Mouse (Mus musculus) embryonic facial prominence, embryonic 13.5 days (tissue): Measurements from ENCODE around the gene Phkg1. TPM values are rescaled to one million over a fixed set of nuclear protein-coding genes. Genes with fewer than 3 reads are reported as not detected.
"Not testable (repeated sequence)": the region's sequence is repeated elsewhere in the genome, so short reads cannot be mapped to it uniquely, and the experiment has no call there.

ENCODE experiments used
- ATAC-seq: fragments of 200-750 bp; cut with Nextera tagmentation; 2 replicates; pipeline ENCODE4 v1.8.0; 2017; ENCODE audit warnings: low read depth; ENCODE audit not compliant: insufficient number of reproducible peaks, insufficient read depth, low FRiP score, low TSS enrichment
- H3K27ac ChIP-seq: fragments of 300-500 bp; sonication (generic); 2 replicates; pipeline ENCODE4 v1.5.1; 2015; ENCODE audit warnings: moderate library complexity, mild to moderate bottlenecking, inconsistent platforms
- H3K27me3 ChIP-seq: fragments of 300-500 bp; sonication (generic); 2 replicates; pipeline ENCODE4 v1.6.1; 2015; ENCODE audit warnings: mild to moderate bottlenecking, inconsistent platforms
- H3K36me3 ChIP-seq: fragments of 300-500 bp; sonication (generic); 2 replicates; pipeline ENCODE4 v1.6.1; 2015; ENCODE audit warnings: mild to moderate bottlenecking, inconsistent platforms
- H3K4me1 ChIP-seq: fragments of 300-500 bp; sonication (generic); 2 replicates; pipeline ENCODE4 v1.6.1; 2015; ENCODE audit warnings: inconsistent platforms
- H3K4me2 ChIP-seq: fragments of 300-500 bp; sonication (generic); 2 replicates; pipeline ENCODE4 v1.6.1; 2015; ENCODE audit warnings: moderate library complexity, mild to moderate bottlenecking, inconsistent platforms
- H3K4me3 ChIP-seq: fragments of 300-500 bp; sonication (generic); 2 replicates; pipeline ENCODE4 v1.5.1; 2015; ENCODE audit warnings: mild to moderate bottlenecking, inconsistent platforms
- H3K9ac ChIP-seq: fragments of 300-500 bp; sonication (generic); 2 replicates; pipeline ENCODE4 v1.6.1; 2015; ENCODE audit warnings: mild to moderate bottlenecking, inconsistent platforms
- H3K9me3 ChIP-seq: fragments of 300-500 bp; sonication (generic); 2 replicates; pipeline ENCODE4 v1.6.1; 2016; ENCODE audit warnings: inconsistent platforms
- WGBS: fragments of 180-500 bp; shearing (Covaris S2); methylation state at CpG from one replicate; pipeline ENCODE4 v1.1.7; 2015; ENCODE audit warnings: mixed read lengths; 5-methylcytosine and 5-hydroxymethylcytosine counted together
- polyA plus RNA-seq: library from polyadenylated mRNA; unstranded; fragments of >200 nt; fragmentation: Nextera tagmentation; extraction: Ambion mirVana; gene quantifications from 2 replicates; pipeline ENCODE4 v1.2.1, GENCODE M21; 2015

Gene Phkg1
- polyA plus RNA-seq, 1 experiment from 2014 or later = 0.24 TPM

DNA sequence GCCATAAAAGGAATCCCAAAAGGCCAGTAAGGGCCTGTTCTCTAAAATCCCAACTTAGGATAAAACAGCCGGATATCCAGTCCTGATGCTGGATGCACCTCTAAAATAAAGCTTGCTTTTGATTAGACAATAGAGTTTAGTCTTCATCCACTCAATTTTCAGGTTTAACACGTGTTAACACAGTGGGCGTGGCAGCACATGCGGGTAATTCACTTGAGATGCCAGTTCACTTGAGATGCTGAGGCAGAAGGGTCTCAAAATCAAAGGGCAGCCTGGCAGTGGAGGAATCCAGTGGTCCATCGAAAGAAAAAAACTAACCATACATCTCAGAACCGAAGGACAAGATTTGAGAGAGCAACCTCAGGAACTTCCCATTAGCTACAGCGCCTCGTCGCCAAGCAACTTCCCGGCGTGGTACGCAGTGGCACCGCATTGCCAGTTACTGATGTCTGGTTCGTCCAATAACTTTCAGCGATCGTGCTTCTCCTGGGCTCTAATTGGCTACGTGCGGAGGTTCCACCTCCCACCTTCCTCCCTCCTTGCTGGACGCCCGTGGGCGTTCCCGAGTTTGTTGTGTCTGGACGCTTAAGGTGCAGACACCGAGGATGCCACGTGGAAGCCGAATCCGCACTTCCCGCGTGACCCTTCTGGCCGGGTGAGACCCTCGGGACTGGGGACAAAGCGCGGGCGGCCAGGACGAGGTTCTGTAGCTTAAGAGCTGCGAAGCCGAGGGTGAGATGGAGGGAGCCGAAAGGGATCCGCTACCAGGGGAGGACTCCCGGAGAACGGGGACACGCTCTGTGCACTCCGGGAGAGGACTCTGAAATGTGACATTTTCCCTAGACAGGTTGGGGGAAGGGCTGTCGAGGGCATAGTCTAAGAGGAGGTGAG lies 2.9 kb downstream of the Phkg1 start, which contains the start of gene Zbed5:
Gene Zbed5 (plus strand): TSS at position 526 of the 891 bp plus-strand sequence.
- ATAC-seq = peak; percentile 98
- H3K36me3 ChIP-seq = 0 out of 2 replicates have a peak, but pooled peaks cover 1% of the 10 kb centered on the region
- no peaks in the 10 kb centered on the region for H3K27me3 ChIP-seq
- H3K9me3 ChIP-seq = no peaks in the 10 kb centered on the region
- 2% methylated on average over 44 of the region's 44 CpGs for WGBS
- H3K4me3 ChIP-seq = peak within 1 kb of the TSS; percentile 74
- peak within 1 kb of the TSS; percentile 77 for H3K9ac ChIP-seq
- peak within 1 kb of the TSS; percentile 88 for H3K4me2 ChIP-seq
- H3K4me1 ChIP-seq = peaks cover 8% of the 10 kb centered on the region
- peak within 1 kb of the TSS; percentile 22; the same call in 1 of the 2 replicates for H3K27ac ChIP-seq

- 68% methylated on average over 6 of the region's 7 CpGs for whole genome bisulfite sequencing
- not testable (repeated sequence) for H3K9ac ChIP-seq, H3K4me2 ChIP-seq, H3K27ac ChIP-seq, H3K36me3 ChIP-seq, H3K9me3 ChIP-seq, ATAC-seq, H3K27me3 ChIP-seq, H3K4me3 ChIP-seq
- H3K4me1 ChIP-seq = peaks cover 10% of the 10 kb centered on the region
Observed at GRCm38 (mm10) chr5:129890390-129890789, 8.0 kb downstream of the Phkg1 start.

GRCm38 (mm10) chr5:129886911-129887636 lies 11.3 kb downstream of the Phkg1 start, which contains the start of gene Chchd2:
Gene Chchd2 (minus strand): TSS chr5:129887470.
- H3K27ac ChIP-seq = peak within 1 kb of the TSS; percentile 91
- peaks cover 22% of the 10 kb centered on the region for H3K36me3 ChIP-seq
- peaks cover 13% of the 10 kb centered on the region for H3K4me1 ChIP-seq
- peak within 1 kb of the TSS; percentile 83 for H3K9ac ChIP-seq
- H3K4me3 ChIP-seq = peak within 1 kb of the TSS; percentile 65
- under 1% methylated on average over 46 of the region's 46 CpGs for WGBS
- H3K9me3 ChIP-seq = no peaks in the 10 kb centered on the region
- peak; percentile 98 for ATAC-seq
- H3K27me3 ChIP-seq = no peaks in the 10 kb centered on the region
- H3K4me2 ChIP-seq = peak within 1 kb of the TSS; percentile 90

- H3K36me3 ChIP-seq = peaks cover 29% of the 10 kb centered on the region
- H3K4me2 ChIP-seq = peak overlapping the region; percentile 90
- no peaks in the 10 kb centered on the region for H3K9me3 ChIP-seq
- ATAC-seq = no peak
- 40% methylated on average over 10 of the region's 10 CpGs for WGBS
- no peak overlapping the region for H3K27ac ChIP-seq
- H3K4me3 ChIP-seq = peak overlapping the region; percentile 65
- H3K9ac ChIP-seq = peak overlapping the region; percentile 83
- H3K4me1 ChIP-seq = peaks cover 13% of the 10 kb centered on the region
- no peaks in the 10 kb centered on the region for H3K27me3 ChIP-seq
Observed at GRCm38 (mm10) chr5:129886271-129886670, 12.1 kb downstream of the Phkg1 start.

DNA sequence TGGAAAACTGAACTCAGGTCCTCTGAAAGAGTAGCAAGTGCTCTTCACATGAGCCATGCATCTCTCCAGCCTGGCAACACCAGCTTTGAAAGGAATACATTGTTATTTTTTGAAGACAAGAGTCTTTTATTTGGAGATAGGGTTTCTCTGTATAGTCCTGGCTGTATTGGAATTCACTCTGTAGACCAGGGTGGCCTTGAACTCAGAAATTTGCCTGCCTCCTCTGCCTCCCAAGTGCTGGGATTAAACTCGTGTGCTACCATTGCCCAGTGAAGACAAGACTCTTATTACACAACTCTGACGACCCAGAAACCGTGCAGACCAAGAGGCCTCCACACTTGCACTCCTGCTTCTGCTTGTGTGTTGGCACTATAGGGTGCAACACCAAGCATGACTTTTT lies 18.5 kb downstream of the Phkg1 start:
- ATAC-seq = no peak
- Histone ChIP-seq H3K9me3 (no peaks in the 10 kb centered on the region), H3K4me3 (no peak overlapping the region), H3K36me3 (peaks cover 39% of the 10 kb centered on the region), H3K9ac (no peak overlapping the region), H3K27me3 (no peaks in the 10 kb centered on the region), H3K4me2 (no peak overlapping the region), H3K4me1 (no peaks in the 10 kb centered on the region; the same call in 1 of the 2 replicates), H3K27ac (no peak overlapping the region)
- WGBS = 65% methylated on average over 3 of the region's 3 CpGs

GRCm38 (mm10) chr5:129878946-129879345 lies 19.4 kb downstream of the Phkg1 start:
- H3K9me3 ChIP-seq = no peaks in the 10 kb centered on the region
- no peaks in the 10 kb centered on the region; the same call in 1 of the 2 replicates for H3K4me1 ChIP-seq
- H3K4me3 ChIP-seq = no peak overlapping the region
- no peak overlapping the region for H3K27ac ChIP-seq
- H3K4me2 ChIP-seq = no peak overlapping the region
- H3K27me3 ChIP-seq = no peaks in the 10 kb centered on the region
- H3K9ac ChIP-seq = no peak overlapping the region
- ATAC-seq = no peak
- peaks cover 32% of the 10 kb centered on the region for H3K36me3 ChIP-seq
- 65% methylated on average over 2 of the region's 2 CpGs for WGBS

- Histone ChIP-seq H3K36me3 (peaks cover 25% of the 10 kb centered on the region), H3K4me3 (no peak overlapping the region), H3K9ac (no peak overlapping the region), H3K4me2 (no peak overlapping the region), H3K9me3 (no peaks in the 10 kb centered on the region), H3K27me3 (no peaks in the 10 kb centered on the region), H3K4me1 (no peaks in the 10 kb centered on the region), H3K27ac (no peak overlapping the region)
- whole genome bisulfite sequencing = 72% methylated on average over 9 of the region's 9 CpGs
- ATAC-seq = no peak
Observed at GRCm38 (mm10) chr5:129877731-129878455, 20.5 kb downstream of the Phkg1 start.

DNA sequence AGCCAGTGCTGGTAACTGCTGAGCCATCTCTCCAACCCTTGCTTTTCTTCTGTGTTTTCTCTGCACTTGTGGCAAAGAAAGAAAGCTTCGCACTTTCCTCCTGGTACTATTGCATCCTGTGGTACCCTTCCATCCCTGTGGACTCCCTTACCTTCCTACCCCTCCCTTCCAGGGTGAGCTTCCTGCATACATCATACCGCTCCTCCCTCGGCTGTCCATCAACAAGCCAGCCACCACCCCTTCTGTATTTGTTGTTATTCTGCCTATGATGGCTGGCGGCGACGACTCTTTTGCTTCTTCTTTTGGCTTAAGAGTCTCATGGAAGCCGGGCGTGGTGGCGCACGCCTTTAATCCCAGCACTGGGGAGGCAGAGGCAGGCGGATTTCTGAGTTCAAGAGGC lies 23.3 kb downstream of the Phkg1 start:
- no peaks in the 10 kb centered on the region for H3K4me1 ChIP-seq
- H3K9ac ChIP-seq = no peak overlapping the region
- no peak overlapping the region for H3K27ac ChIP-seq
- H3K27me3 ChIP-seq = no peaks in the 10 kb centered on the region
- no peak overlapping the region for H3K4me3 ChIP-seq
- no peaks in the 10 kb centered on the region for H3K9me3 ChIP-seq
- peaks cover 3% of the 10 kb centered on the region; the same call in 1 of the 2 replicates for H3K36me3 ChIP-seq
- no peak for ATAC-seq
- H3K4me2 ChIP-seq = no peak overlapping the region
- WGBS = 76% methylated on average over 11 of the region's 11 CpGs

GRCm38 (mm10) chr5:129873942-129874341 lies 24.4 kb downstream of the Phkg1 start:
- Histone ChIP-seq H3K27me3 (no peaks in the 10 kb centered on the region), H3K9ac (no peak overlapping the region), H3K9me3 (no peaks in the 10 kb centered on the region), H3K36me3 (no peaks in the 10 kb centered on the region), H3K4me1 (no peaks in the 10 kb centered on the region), H3K4me3 (no peak overlapping the region), H3K27ac (no peak overlapping the region), H3K4me2 (no peak overlapping the region)
- 80% methylated on average over 12 of the region's 12 CpGs for WGBS
- ATAC-seq = no peak

DNA sequence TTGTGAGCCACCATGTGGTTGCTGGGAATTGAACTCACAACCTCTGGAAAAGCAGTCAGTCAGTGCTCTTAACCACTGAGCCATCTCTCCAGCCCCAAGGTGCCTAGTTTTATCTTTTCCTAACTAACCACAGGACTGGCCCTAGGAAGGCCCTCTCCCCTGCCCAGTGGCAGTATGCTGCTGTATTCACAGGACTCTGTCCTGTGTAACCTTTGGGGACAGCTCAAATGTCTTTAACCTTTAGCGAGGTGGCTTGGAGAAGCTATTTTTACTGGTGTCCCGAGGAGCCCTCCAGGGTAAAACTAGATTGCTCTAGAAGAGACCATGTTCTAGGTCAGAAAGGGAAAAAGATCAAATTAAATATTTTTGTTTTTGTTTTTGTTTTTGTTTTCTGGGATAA lies 27.1 kb downstream of the Phkg1 start:
- Histone ChIP-seq H3K36me3 (no peaks in the 10 kb centered on the region), H3K27me3 (no peaks in the 10 kb centered on the region), H3K4me3 (no peak overlapping the region), H3K4me1 (no peaks in the 10 kb centered on the region), H3K9me3 (no peaks in the 10 kb centered on the region), H3K4me2 (no peak overlapping the region), H3K27ac (no peak overlapping the region), H3K9ac (no peak overlapping the region)
- WGBS = 68% methylated on average over 2 of the region's 2 CpGs
- ATAC-seq = no peak
